Mouse (Mus musculus) spleen, adult 2 months (tissue): ENCODE measurements around the gene Psma5.

ENCODE experiments used
- CTCF ChIP-seq: fragments of 200-500 bp; IDR thresholded peaks from 2 replicates; pipeline ENCODE4 v1.5.1; 2011; ENCODE audit warnings: mild to moderate bottlenecking, inconsistent platforms; ENCODE audit not compliant: insufficient read depth, insufficient read length, insufficient replicate concordance; ENCODE audit errors: extremely low read depth
- POLR2A ChIP-seq: fragments of 200-500 bp; IDR thresholded peaks from 2 replicates; pipeline ENCODE4 v1.6.1; 2011; ENCODE audit warnings: low read depth, low read length, inconsistent platforms

GRCm38 (mm10) chr3:108322136-108322535 is 65.4 kb downstream of the Psma5 start:
- TF ChIP-seq CTCF: no peak
- no peak for TF ChIP-seq POLR2A
